Mouse (Mus musculus) common myeloid progenitor, adult 5-6 weeks (primary cell): ENCODE data around the gene Mroh2a. TPM values are rescaled to one million over a fixed set of nuclear protein-coding genes. Genes with fewer than 3 reads are reported as not detected.

ENCODE experiments used
- ATAC-seq: replicated peaks from 2 replicates; pipeline ENCODE4 v1.8.0; 2016; ENCODE audit warnings: low read depth, mild to moderate bottlenecking, moderate TSS enrichment, inconsistent platforms; ENCODE audit not compliant: poor library complexity, severe bottlenecking
- total RNA-seq: library from RNA; stranded (forward); fragments of 200-1000, 187-1606 nt; gene quantifications from 2 replicates; pipeline ENCODE4 v1.2.3, GENCODE M21; 2017

Gene Mroh2a
- 0.15 and 0.18 TPM in 2 replicates for total RNA-seq

- peak; percentile 57 for ATAC-seq
Measured at GRCm38 (mm10) chr1:88226670-88227379, at the start of gene Mroh2a. Gene Mroh2a, plus strand, starts transcription at chr1:88226986.

DNA sequence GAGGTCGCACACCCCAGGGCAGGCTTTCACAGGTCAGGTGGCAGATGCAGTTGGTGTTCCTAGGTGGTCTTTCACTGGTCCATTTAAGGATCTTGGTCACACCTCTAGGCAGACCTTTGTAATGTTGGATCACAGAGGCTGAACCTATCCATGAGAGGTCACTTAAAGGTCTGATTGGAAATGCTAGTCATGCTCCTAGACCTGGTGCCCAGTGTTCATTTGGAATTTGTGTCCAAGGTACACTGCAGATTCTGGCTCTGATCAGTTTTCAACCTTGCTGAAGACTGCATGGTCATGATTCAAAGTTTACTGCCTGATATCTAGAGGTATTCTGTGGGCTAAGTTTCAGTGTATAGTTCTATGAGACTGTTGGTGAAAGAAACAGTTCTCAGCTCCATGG lies 47.1 kb upstream of the Mroh2a start:
- ATAC-seq: no peak

DNA sequence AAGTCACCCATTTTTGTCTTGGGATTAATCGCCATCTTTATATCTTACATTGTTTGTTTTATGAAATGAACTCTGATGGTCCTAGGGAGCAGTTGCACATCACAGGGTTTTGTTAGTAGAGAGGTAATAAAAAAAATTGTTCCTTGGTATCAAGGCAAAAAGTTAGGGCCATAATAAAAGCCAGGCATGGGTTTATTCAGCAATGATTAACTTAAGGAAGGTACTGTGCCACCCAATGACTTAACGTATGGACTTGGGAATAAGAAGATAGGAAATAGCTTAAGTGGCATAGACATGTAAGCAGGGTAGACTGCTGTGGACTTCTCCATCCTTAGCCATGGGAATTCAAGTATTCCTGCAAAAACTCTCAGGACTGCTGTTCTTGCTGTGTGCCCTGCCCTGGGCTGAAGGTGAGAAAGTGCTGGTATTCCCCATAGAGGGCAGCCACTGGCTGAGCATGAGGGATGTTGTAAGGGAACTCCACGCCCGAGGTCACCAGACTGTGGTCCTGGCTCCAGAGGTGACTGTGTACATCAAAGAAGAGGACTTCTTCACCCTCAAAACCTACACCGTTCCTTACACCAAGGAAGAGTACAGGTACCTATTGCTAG lies 40.4 kb upstream of the Mroh2a start:
- ATAC-seq: no peak

DNA sequence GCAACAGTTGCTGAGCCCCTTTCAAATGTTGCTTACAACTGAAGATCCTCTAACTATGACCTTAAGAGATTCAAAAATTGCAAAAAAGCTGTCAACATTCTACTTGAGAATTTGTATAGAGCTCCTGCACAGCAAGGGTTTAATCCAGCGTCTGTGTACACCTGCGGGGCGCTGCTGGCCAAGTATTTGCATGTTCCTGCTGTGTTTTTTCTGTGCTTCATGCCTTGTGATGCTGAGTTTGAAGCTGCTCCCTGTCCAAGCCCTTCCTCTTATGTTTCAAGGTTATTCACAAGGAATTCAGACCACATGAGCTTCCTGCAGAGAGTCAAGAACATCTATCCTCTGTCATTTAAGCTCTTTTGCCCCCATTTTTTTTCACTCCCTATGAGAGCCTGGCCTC lies 34.6 kb upstream of the Mroh2a start:
- no peak for ATAC-seq

- no peak for ATAC-seq
Measured at GRCm38 (mm10) chr1:88195687-88196086, 31.1 kb upstream of the Mroh2a start.

DNA sequence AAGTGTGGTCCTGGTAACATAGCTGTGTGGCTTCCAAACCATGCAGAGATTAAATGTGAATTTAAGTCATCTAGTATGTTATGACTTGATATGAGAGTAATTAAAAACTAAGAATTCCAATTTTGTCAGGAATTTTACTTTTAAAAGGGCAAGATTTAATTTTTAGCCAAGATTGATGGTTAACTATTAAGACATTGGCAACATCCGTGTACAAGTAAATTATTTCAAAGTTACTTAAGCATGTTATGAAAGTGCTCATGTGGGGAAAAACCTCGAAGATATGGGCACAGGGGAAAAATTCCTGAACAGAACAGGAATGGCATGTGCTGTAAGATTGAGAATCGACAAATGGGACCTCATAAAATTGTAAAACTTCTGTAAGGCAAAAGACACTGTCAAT lies 29.3 kb upstream of the Mroh2a start:
- no peak for ATAC-seq

- ATAC-seq: no peak
Measured at GRCm38 (mm10) chr1:88199996-88200395, 26.8 kb upstream of the Mroh2a start.

DNA sequence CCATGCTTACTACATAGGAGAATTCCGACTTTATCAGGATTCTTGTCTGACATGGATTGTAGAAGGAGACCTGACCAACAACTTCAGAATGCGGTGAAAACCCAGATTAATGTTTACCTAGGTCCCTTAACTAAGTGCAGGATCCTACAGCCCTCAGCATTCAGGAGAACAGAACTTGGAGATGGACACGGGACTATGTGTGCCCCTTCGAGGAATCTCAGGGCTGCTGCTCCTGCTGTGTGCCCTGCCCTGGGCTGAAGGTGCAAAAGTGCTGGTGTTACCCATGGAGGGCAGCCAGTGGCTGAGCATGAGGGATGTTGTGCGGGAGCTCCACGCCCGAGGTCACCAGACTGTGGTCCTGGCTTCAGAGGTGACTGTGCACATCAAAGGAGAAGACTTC lies 26.3 kb upstream of the Mroh2a start, which contains the start of gene Ugt1a2:
Gene Ugt1a2, plus strand, starts transcription at position 146 of the 400 bp plus-strand sequence.
- ATAC-seq: no peak

GRCm38 (mm10) chr1:88205294-88205922 lies 21.4 kb upstream of the Mroh2a start, which contains the start of gene Dnajb3:
Gene Dnajb3, minus strand, starts transcription at chr1:88205782.
- peak; percentile 84 for ATAC-seq

- peak; percentile 52; the same call in 1 of the 2 replicates for ATAC-seq
Measured at GRCm38 (mm10) chr1:88206843-88207479, 19.8 kb upstream of the Mroh2a start.

DNA sequence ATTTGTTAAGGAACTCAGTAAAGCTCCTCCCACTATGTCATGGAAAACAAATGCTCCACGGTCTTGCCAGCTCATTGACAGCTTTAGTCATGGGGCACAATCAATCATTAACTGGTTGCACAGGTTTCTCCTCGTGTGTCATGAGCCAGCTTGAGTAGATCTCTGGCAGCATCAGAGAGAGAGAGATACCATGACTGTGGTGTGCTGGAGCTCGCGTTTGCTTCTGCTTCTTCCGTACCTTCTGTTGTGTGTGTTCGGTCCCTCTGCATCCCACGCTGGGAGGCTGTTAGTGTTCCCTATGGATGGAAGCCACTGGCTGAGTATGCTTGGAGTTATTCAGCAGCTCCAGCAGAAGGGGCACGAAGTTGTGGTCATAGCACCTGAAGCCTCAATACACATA lies 15.0 kb upstream of the Mroh2a start, which contains the start of gene Ugt1a1:
Gene Ugt1a1, plus strand, starts transcription at position 148 of the 400 bp plus-strand sequence.
- no peak for ATAC-seq

DNA sequence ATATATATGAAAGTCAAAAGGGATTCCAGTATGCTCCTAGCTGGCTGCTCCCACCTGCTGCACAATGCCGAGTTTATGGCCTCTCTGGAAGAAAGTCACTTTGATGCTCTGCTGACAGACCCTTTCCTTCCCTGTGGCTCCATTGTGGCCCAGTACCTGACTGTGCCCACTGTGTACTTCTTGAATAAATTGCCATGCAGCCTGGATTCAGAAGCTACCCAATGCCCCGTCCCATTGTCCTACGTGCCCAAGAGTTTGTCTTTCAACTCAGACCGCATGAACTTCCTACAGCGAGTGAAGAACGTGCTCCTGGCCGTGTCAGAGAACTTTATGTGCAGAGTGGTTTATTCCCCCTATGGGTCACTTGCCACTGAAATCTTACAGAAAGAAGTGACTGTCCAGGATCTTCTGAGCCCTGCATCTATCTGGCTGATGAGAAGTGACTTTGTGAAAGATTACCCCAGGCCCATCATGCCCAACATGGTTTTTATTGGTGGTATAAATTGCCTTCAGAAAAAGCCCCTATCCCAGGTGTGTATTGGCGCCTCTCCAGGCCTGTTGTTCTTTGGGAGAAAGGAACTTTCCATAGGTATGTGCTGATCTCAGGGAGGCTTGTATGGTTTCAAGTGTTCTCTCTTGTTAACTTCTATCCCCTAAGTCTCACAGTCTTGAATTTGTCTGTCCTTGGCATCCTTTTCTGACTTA lies 14.3 kb upstream of the Mroh2a start:
- ATAC-seq: no peak

DNA sequence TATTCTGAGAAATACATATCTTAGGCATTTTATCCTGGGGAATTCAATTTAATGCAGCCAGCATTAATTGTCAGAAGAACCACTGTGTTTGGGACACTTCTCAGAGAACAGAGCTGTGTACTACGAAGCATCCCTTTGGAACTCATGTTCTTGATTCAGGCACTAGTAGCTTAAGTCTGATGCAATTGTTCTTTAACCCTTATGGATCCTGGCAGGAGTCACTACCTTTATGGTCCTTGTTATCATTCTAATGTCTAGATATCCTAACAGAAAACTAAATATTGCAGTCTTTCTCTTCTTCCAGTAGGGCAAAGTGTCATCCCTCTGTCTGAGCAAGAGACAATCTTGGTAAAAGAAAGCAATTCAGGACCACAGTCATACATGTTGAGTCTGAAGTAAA lies 13.7 kb upstream of the Mroh2a start:
- ATAC-seq: no peak

DNA sequence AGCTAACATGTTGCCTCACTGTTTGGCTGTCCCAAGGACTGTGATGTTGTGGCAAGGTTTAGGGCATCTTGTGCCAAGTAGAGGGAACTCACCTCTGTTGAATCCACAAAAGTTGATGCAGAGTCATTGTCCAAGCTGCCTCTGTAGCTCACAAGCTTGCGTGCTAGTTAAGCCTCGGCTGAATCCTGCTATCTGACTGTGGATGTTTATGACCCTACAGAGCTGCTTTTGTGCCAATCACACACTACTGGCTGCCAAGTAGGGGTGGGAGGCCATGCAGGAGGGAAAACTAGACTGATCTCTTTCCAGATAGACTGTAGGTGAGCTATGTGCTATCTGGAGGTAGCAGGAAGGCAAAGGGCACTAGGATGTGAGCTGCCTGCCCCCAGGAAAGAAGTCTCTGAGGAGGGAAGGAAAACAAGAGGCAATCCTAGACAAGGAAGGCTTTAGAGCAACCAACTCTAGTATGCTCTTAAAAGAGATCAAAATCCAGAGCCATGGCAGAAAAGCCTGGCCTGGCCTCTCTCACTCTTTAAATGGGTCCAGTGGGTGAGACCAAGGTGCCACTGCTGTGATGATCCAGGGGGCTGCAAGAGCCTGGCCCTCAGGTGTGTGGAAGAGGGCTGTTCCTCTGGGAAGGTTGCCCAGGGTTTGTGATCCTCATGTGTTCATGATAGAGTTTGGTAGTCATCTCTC lies 12.9 kb upstream of the Mroh2a start:
- ATAC-seq: no peak

DNA sequence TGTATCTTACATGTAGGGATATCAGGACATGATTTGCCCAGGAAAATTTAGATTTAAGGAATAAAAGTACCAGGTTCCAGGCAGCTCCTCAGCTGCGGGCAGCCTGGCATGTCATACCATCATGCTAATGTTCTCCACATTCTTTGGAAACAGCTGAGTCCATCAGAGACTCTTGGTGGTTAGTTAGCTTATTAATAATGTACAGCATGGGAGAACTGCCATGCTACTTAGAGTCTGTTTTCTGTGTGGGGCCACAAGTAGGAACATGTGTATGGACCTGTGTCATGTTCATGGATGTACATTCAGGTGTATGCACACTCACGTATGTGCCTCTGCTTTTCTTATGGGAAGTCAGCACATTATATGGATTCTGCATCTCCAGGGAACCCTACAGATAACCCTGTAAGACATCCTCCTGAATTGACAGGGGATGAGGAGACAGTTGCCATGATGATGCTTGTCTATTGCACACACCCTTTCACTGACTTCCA lies 12.3 kb upstream of the Mroh2a start:
- no peak for ATAC-seq

- no peak for ATAC-seq
Measured at GRCm38 (mm10) chr1:88215466-88216380, 11.1 kb upstream of the Mroh2a start.

DNA sequence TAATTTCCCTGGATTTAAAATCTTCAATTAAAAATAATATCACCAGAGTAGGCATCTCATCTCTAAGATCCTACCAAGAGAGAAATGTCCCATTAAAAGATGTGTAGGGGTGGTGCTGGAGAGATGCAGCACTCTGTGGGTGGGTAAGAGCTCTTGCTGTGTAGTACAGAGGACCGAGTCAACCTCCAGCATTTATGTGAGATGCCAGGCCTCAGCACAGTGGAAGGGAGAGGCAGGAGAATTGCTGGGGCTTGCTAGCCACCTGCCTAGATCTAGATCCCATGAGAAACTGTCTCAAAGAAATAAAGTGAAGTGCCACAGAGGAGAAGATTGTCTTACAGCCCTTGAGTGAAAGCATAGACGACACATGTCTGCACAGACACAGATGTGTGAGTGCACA lies 10.2 kb upstream of the Mroh2a start:
- no peak for ATAC-seq

- ATAC-seq: no peak
Measured at GRCm38 (mm10) chr1:88217144-88217543, 9.6 kb upstream of the Mroh2a start.
